25 mouse cellular contexts compared by ENCODE assay signal in genomic region chr7:49454601-49455000, GRCm38 (mm10).
DNase-seq lines count a peak whose midpoint lies in the region; ATAC-seq and TF ChIP-seq lines count a peak whose summit lies in the region.
"Had no signal": no experiment of that assay in that cellular context is flagged by ENCODE, and none has a peak within 500 bp of the region (broad histone marks: within the 10 kb centered on the region; RNA-seq: fewer than 3 reads in every experiment).

No protein-coding gene starts in this region.

- peak; percentile 75 for DNase-seq in MEL (ENCODE audit: low read depth, low spot score)
- DNase-seq in splenic B cell, adult 2 months (ENCODE audit: low read depth, low spot score): peak; percentile 35
- no peak for DNase-seq in urinary bladder, adult 2 months (ENCODE audit: low spot score)
- no peak for DNase-seq in heart, adult 11 months
- DNase-seq: adrenal gland, postnatal 14 days; cerebellum, adult 2 months; cerebellum, postnatal 14 days; gastrocnemius, postnatal 10 days; heart, postnatal 36 days had no signal

- TF ChIP-seq POLR2A in MEL (IDR thresholded peaks at IDR 0.05; ENCODE audit: control insufficient read depth in 1 of 2, insufficient read depth in 1 of 2, low read depth in 1 of 2, low read length in 2 of 2, poor library complexity in 1 of 2): no peak

- TF ChIP-seq RAD21 in MEL (IDR thresholded peaks at IDR 0.05; ENCODE audit: low read depth, low read length): no peak

- no peak overlapping the region for H3K4me2 ChIP-seq in midbrain, embryonic 16.5 days (ENCODE audit: low read length)
- H3K4me2 ChIP-seq: heart, embryonic 13.5 days; hindbrain, embryonic 12.5 days had no signal

- H3K27me3 ChIP-seq in MEL (ENCODE audit: control insufficient read depth in 1 of 2, insufficient read depth in 2 of 2, low read length in 2 of 2): no peaks in the 10 kb centered on the region
- no peaks in the 10 kb centered on the region for H3K27me3 ChIP-seq in splenic B cell, adult 2 months (ENCODE audit: control insufficient read depth, insufficient read depth, low read length, poor library complexity, severe bottlenecking)
- no peaks in the 10 kb centered on the region for H3K27me3 ChIP-seq in midbrain, embryonic 16.5 days (ENCODE audit: control insufficient read depth, insufficient read depth, low read depth, low read length)
- H3K27me3 ChIP-seq: heart, embryonic 13.5 days; hindbrain, embryonic 12.5 days; Patski had no signal

- H3K4me3 ChIP-seq in MEL (ENCODE audit: control insufficient read depth in 1 of 2, insufficient read depth in 1 of 2, low read depth in 2 of 2, low read length in 2 of 2): no peak overlapping the region
- H3K4me3 ChIP-seq in midbrain, embryonic 16.5 days (ENCODE audit: low read depth, low read length): no peak overlapping the region
- H3K4me3 ChIP-seq: embryonic facial prominence, embryonic 10.5 days; erythroblast, embryonic 14.5 days; forebrain, embryonic 10.5 days; heart, embryonic 13.5 days; hindbrain, embryonic 12.5 days had no signal

- H3K9ac ChIP-seq in MEL (ENCODE audit: control insufficient read depth, low read depth, low read length, poor library complexity, severe bottlenecking): no peak overlapping the region
- H3K9ac ChIP-seq in midbrain, embryonic 16.5 days (ENCODE audit: low read depth, low read length): no peak overlapping the region
- H3K9ac ChIP-seq: heart, embryonic 13.5 days; hindbrain, embryonic 12.5 days had no signal

- ATAC-seq in hematopoietic stem cell, adult 5-6 weeks (replicated peaks in 1 of 2; ENCODE audit: insufficient read depth in 1 of 2, low FRiP score in 2 of 2, low TSS enrichment in 1 of 2, low read depth in 1 of 2, poor library complexity in 2 of 2, severe bottlenecking in 2 of 2): peak; percentile 82 to 83
- 0 out of 2 replicates have a peak, but pooled peaks have one; percentile 37 for ATAC-seq in megakaryocyte-erythroid progenitor cell, adult 5-6 weeks (replicated peaks; ENCODE audit: low FRiP score, low TSS enrichment, poor library complexity, severe bottlenecking)
- no peak for ATAC-seq in midbrain, embryonic 16.5 days
- ATAC-seq: activated CD4-positive, CD25-positive, alpha-beta regulatory T cell, adult 4 months; CD4-positive, CD25-positive, alpha-beta regulatory T cell, adult 4 months; forebrain, embryonic 14.5 days; hindbrain, embryonic 16.5 days; inflammation-experienced regulatory T-cells, adult 6 months; intestine, postnatal 0 days; Patski had no signal

- TF ChIP-seq CTCF in MEL (IDR thresholded peaks at IDR 0.05 in 2 of 3, conservative IDR thresholded peaks at IDR 0.05 in 1 of 3; ENCODE audit: control insufficient read depth in 1 of 3, insufficient read depth in 1 of 3, low read depth in 2 of 3, low read length in 3 of 3, poor library complexity in 1 of 3, severe bottlenecking in 1 of 3): no peak

- no peaks in the 10 kb centered on the region for H3K4me1 ChIP-seq in MEL (ENCODE audit: control insufficient read depth in 1 of 2, insufficient read depth in 2 of 2, low read length in 2 of 2)
- H3K4me1 ChIP-seq in midbrain, embryonic 16.5 days (ENCODE audit: control insufficient read depth, insufficient read depth, low read length): peaks cover 8% of the 10 kb centered on the region

- H3K9me3 ChIP-seq in MEL (replicated peaks; ENCODE audit: insufficient read depth, low read length): no peaks in the 10 kb centered on the region
- H3K9me3 ChIP-seq in midbrain, embryonic 16.5 days (replicated peaks; ENCODE audit: control insufficient read depth, low read length, poor library complexity, severe bottlenecking): no peaks in the 10 kb centered on the region
- H3K9me3 ChIP-seq: embryonic facial prominence, embryonic 10.5 days; forebrain, embryonic 10.5 days; heart, embryonic 13.5 days; hindbrain, embryonic 12.5 days had no signal

- TF ChIP-seq EP300 in MEL (IDR thresholded peaks at IDR 0.05; ENCODE audit: low read depth in 1 of 2, low read length in 2 of 2): no peak

- 85% methylated on average over 5 of the region's 5 CpGs for WGBS in midbrain, embryonic 16.5 days

- H3K36me3 ChIP-seq in MEL (ENCODE audit: control insufficient read depth in 1 of 2, insufficient read depth in 2 of 2, low read length in 2 of 2): no peaks in the 10 kb centered on the region
- H3K36me3 ChIP-seq in splenic B cell, adult 2 months (ENCODE audit: control insufficient read depth, insufficient read depth, low read length, poor library complexity, severe bottlenecking): no peaks in the 10 kb centered on the region
- no peaks in the 10 kb centered on the region; the same call in 1 of the 2 replicates for H3K36me3 ChIP-seq in midbrain, embryonic 16.5 days (ENCODE audit: control insufficient read depth, insufficient read depth, low read length)
- H3K36me3 ChIP-seq: forebrain, embryonic 10.5 days; G1E had no signal

- no peak overlapping the region for H3K27ac ChIP-seq in MEL (ENCODE audit: control insufficient read depth, low read depth, low read length)
- no peak overlapping the region for H3K27ac ChIP-seq in midbrain, embryonic 16.5 days (ENCODE audit: low read length)
- H3K27ac ChIP-seq: embryonic facial prominence, embryonic 10.5 days; forebrain, embryonic 10.5 days; heart, embryonic 13.5 days; hindbrain, embryonic 12.5 days had no signal

- H3K79me2 ChIP-seq in MEL (ENCODE audit: control insufficient read depth, insufficient read depth, low read length, poor library complexity): no peaks in the 10 kb centered on the region

TF ChIP-seq in MEL, 35 proteins besides CTCF, POLR2A, EP300 and RAD21:
- TF ChIP-seq TBP (IDR thresholded peaks at IDR 0.05; ENCODE audit: low read depth, low read length): 0 out of 2 replicates have a peak, but pooled peaks have one; percentile 22
- TF ChIP-seq E2F4 (IDR thresholded peaks at IDR 0.05; ENCODE audit: borderline replicate concordance, low read depth, low read length): no peak

Comparison
In these comparisons a context has a peak if more than half of its experiments do, and no peak if none do; other contexts are left out.
1. DNase-seq: peak in MEL (single experiment) and splenic B cell, adult 2 months (single experiment); none in urinary bladder, adult 2 months (single experiment) and heart, adult 11 months (single experiment).